Mouse (Mus musculus) embryonic facial prominence, embryonic 15.5 days (tissue): Measurements from ENCODE around the gene Batf3. TPM values are rescaled to one million over a fixed set of nuclear protein-coding genes. Genes with fewer than 3 reads are reported as not detected.
A peak's percentile ranks its signal among the peaks of the same experiment; 100 is the strongest.

Experiments
- ATAC-seq: fragments of 200-750 bp; cut with Nextera tagmentation; 2 replicates; pipeline ENCODE4 v1.8.0; 2017; ENCODE audit warnings: low read depth, moderate TSS enrichment; ENCODE audit not compliant: insufficient number of reproducible peaks, low FRiP score, low TSS enrichment
- H3K27ac ChIP-seq: fragments of 300-500 bp; sonication (generic); replicated peaks from 2 replicates; pipeline ENCODE4 v1.5.1; 2015; ENCODE audit warnings: mild to moderate bottlenecking, inconsistent platforms
- H3K27me3 ChIP-seq: fragments of 300-500 bp; sonication (generic); 2 replicates; pipeline ENCODE4 v1.6.1; 2015; ENCODE audit warnings: inconsistent platforms
- H3K36me3 ChIP-seq: fragments of 300-500 bp; sonication (generic); 2 replicates; pipeline ENCODE4 v1.6.1; 2015; ENCODE audit warnings: mild to moderate bottlenecking, inconsistent platforms
- H3K4me1 ChIP-seq: fragments of 300-500 bp; sonication (generic); 2 replicates; pipeline ENCODE4 v1.6.1; 2015; ENCODE audit warnings: inconsistent platforms
- H3K4me2 ChIP-seq: fragments of 300-500 bp; sonication (generic); replicated peaks from 2 replicates; pipeline ENCODE4 v1.6.1; 2015; ENCODE audit warnings: mild to moderate bottlenecking, inconsistent platforms
- H3K4me3 ChIP-seq: fragments of 300-500 bp; sonication (generic); replicated peaks from 2 replicates; pipeline ENCODE4 v1.5.1; 2015; ENCODE audit warnings: mild to moderate bottlenecking, inconsistent platforms
- H3K9ac ChIP-seq: fragments of 300-500 bp; sonication (generic); 2 replicates; pipeline ENCODE4 v1.6.1; 2015; ENCODE audit warnings: inconsistent platforms
- H3K9me3 ChIP-seq: fragments of 300-500 bp; sonication (generic); replicated peaks from 2 replicates; pipeline ENCODE4 v1.6.1; 2016; ENCODE audit warnings: inconsistent platforms
- WGBS: fragments of 180-500 bp; shearing (Covaris S2); methylation state at CpG from one replicate; pipeline ENCODE4 v1.1.7; 2015; 5-methylcytosine and 5-hydroxymethylcytosine counted together
- polyA plus RNA-seq: library from polyadenylated mRNA; unstranded; fragments of >200 nt; fragmentation: Nextera tagmentation; extraction: Ambion mirVana; gene quantifications from 2 replicates; pipeline ENCODE4 v1.2.1, GENCODE M21; 2015

The Batf3 gene
- polyA plus RNA-seq, 1 experiment from 2014 or later, result 5.8 TPM

GRCm38 (mm10) chr1:191087955-191088354, 9.7 kb upstream of the Batf3 start:
- 82% methylated on average over 5 of the region's 5 CpGs for WGBS
- no peaks in the 10 kb centered on the region for H3K9me3 ChIP-seq
- H3K9ac ChIP-seq, result no peak overlapping the region
- no peaks in the 10 kb centered on the region for H3K27me3 ChIP-seq
- H3K36me3 ChIP-seq, result peaks cover 10% of the 10 kb centered on the region; the same call in 1 of the 2 replicates
- no peak for ATAC-seq
- H3K27ac ChIP-seq, result no peak overlapping the region
- no peak overlapping the region for H3K4me3 ChIP-seq
- no peak overlapping the region for H3K4me2 ChIP-seq
- no peaks in the 10 kb centered on the region for H3K4me1 ChIP-seq

GRCm38 (mm10) chr1:191089355-191089754, 8.3 kb upstream of the Batf3 start:
- no peaks in the 10 kb centered on the region for H3K36me3 ChIP-seq

GRCm38 (mm10) chr1:191092050-191092449, 5.6 kb upstream of the Batf3 start:
- no peak for ATAC-seq
- Histone ChIP-seq H3K9ac (no peak overlapping the region), H3K9me3 (no peaks in the 10 kb centered on the region), H3K27ac (no peak overlapping the region), H3K4me1 (no peaks in the 10 kb centered on the region), H3K36me3 (no peaks in the 10 kb centered on the region), H3K4me3 (no peak overlapping the region), H3K4me2 (no peak overlapping the region), H3K27me3 (0 out of 2 replicates have a peak, but pooled peaks cover 6% of the 10 kb centered on the region)
- 71% methylated on average over 8 of the region's 8 CpGs for WGBS

More at GRCm38 (mm10) chr1:191089355-191089754, 8.3 kb upstream of the Batf3 start:
- WGBS, result 73% methylated on average over 6 of the region's 6 CpGs
- no peaks in the 10 kb centered on the region for H3K4me1 ChIP-seq
- H3K4me3 ChIP-seq, result no peak overlapping the region
- H3K27ac ChIP-seq, result no peak overlapping the region
- H3K9me3 ChIP-seq, result no peaks in the 10 kb centered on the region
- no peak overlapping the region for H3K4me2 ChIP-seq
- H3K27me3 ChIP-seq, result no peaks in the 10 kb centered on the region
- no peak for ATAC-seq
- no peak overlapping the region for H3K9ac ChIP-seq

- H3K4me2 ChIP-seq, result no peak overlapping the region
- H3K27me3 ChIP-seq, result peaks cover 7% of the 10 kb centered on the region
- 62% methylated on average over 5 of the region's 5 CpGs for WGBS
- H3K4me3 ChIP-seq, result no peak overlapping the region
- ATAC-seq, result no peak
- no peak overlapping the region for H3K9ac ChIP-seq
- H3K9me3 ChIP-seq, result no peaks in the 10 kb centered on the region
- peaks cover 10% of the 10 kb centered on the region for H3K4me1 ChIP-seq
- H3K27ac ChIP-seq, result no peak overlapping the region
- H3K36me3 ChIP-seq, result no peaks in the 10 kb centered on the region
These were observed 4.1 kb upstream of the Batf3 start for GRCm38 (mm10) chr1:191093578-191093977.

GRCm38 (mm10) chr1:191095019-191095418, 2.6 kb upstream of the Batf3 start:
- Histone ChIP-seq H3K9me3 (no peaks in the 10 kb centered on the region), H3K27me3 (peaks cover 15% of the 10 kb centered on the region), H3K4me1 (peaks cover 12% of the 10 kb centered on the region), H3K4me3 (no peak overlapping the region), H3K9ac (no peak overlapping the region), H3K27ac (no peak overlapping the region), H3K4me2 (no peak overlapping the region), H3K36me3 (no peaks in the 10 kb centered on the region)
- 71% methylated on average over 9 of the region's 9 CpGs for WGBS
- ATAC-seq, result no peak

GRCm38 (mm10) chr1:191096871-191097681, 571 bp upstream of the Batf3 start:
- H3K9ac ChIP-seq, result no peak overlapping the region
- H3K36me3 ChIP-seq, result no peaks in the 10 kb centered on the region
- no peaks in the 10 kb centered on the region for H3K9me3 ChIP-seq
- peaks cover 15% of the 10 kb centered on the region for H3K27me3 ChIP-seq
- H3K4me2 ChIP-seq, result peak overlapping the region; percentile 99
- H3K27ac ChIP-seq, result no peak overlapping the region
- H3K4me3 ChIP-seq, result peak overlapping the region; percentile 65
- H3K4me1 ChIP-seq, result peaks cover 12% of the 10 kb centered on the region
- no peak for ATAC-seq
- 41% methylated on average over 14 of the region's 14 CpGs for WGBS

- Histone ChIP-seq H3K36me3 (no peaks in the 10 kb centered on the region), H3K4me3 (peak overlapping the region; percentile 65), H3K27ac (no peak overlapping the region), H3K4me2 (peak overlapping the region; percentile 99), H3K4me1 (peaks cover 12% of the 10 kb centered on the region), H3K9ac (no peak overlapping the region; the same call in 1 of the 2 replicates), H3K9me3 (no peaks in the 10 kb centered on the region), H3K27me3 (peaks cover 15% of the 10 kb centered on the region)
- 30% methylated on average over 5 of the region's 5 CpGs for WGBS
- no peak for ATAC-seq
These were observed 1.5 kb downstream of the Batf3 start for GRCm38 (mm10) chr1:191099114-191099513.

- Histone ChIP-seq H3K27me3 (peaks cover 15% of the 10 kb centered on the region), H3K4me2 (no peak overlapping the region), H3K27ac (no peak overlapping the region), H3K4me3 (no peak overlapping the region), H3K9me3 (no peaks in the 10 kb centered on the region), H3K36me3 (no peaks in the 10 kb centered on the region), H3K4me1 (peaks cover 12% of the 10 kb centered on the region), H3K9ac (no peak overlapping the region)
- no peak for ATAC-seq
- WGBS, result 52% methylated on average over 5 of the region's 5 CpGs
These were observed 2.2 kb downstream of the Batf3 start for GRCm38 (mm10) chr1:191099772-191100291.

GRCm38 (mm10) chr1:191102730-191103370, 5.2 kb downstream of the Batf3 start:
- 68% methylated on average over 15 of the region's 15 CpGs for whole genome bisulfite sequencing
- H3K9me3 ChIP-seq, result no peaks in the 10 kb centered on the region

GRCm38 (mm10) chr1:191105246-191105645, 7.6 kb downstream of the Batf3 start:
- Histone ChIP-seq H3K9me3 (no peaks in the 10 kb centered on the region), H3K27me3 (no peaks in the 10 kb centered on the region; the same call in 1 of the 2 replicates), H3K4me2 (no peak overlapping the region), H3K27ac (no peak overlapping the region), H3K4me3 (no peak overlapping the region), H3K9ac (no peak overlapping the region), H3K4me1 (no peaks in the 10 kb centered on the region), H3K36me3 (no peaks in the 10 kb centered on the region)
- 76% methylated on average over 9 of the region's 9 CpGs for WGBS
- no peak for ATAC-seq

More at GRCm38 (mm10) chr1:191102730-191103370, 5.2 kb downstream of the Batf3 start:
- H3K27me3 ChIP-seq, result peaks cover 9% of the 10 kb centered on the region
- no peak overlapping the region for H3K4me2 ChIP-seq
- no peak overlapping the region for H3K4me3 ChIP-seq
- no peak overlapping the region for H3K27ac ChIP-seq
- no peaks in the 10 kb centered on the region for H3K36me3 ChIP-seq
- no peak for ATAC-seq
- no peak overlapping the region for H3K9ac ChIP-seq
- peaks cover 7% of the 10 kb centered on the region for H3K4me1 ChIP-seq

- Histone ChIP-seq H3K27me3 (no peaks in the 10 kb centered on the region), H3K9ac (no peak overlapping the region), H3K4me1 (peaks cover 7% of the 10 kb centered on the region; the same call in 1 of the 2 replicates), H3K27ac (no peak overlapping the region), H3K4me3 (no peak overlapping the region), H3K36me3 (no peaks in the 10 kb centered on the region), H3K9me3 (no peaks in the 10 kb centered on the region), H3K4me2 (no peak overlapping the region)
- WGBS, result 65% methylated on average over 10 of the region's 10 CpGs
- no peak for ATAC-seq
These were observed 9.7 kb downstream of the Batf3 start for GRCm38 (mm10) chr1:191107306-191107705.
